ENCODE assay signal across 9 mouse cellular contexts in genomic region chr14:30455801-30456595, GRCm38 (mm10). TPM values are rescaled to one million over a fixed set of nuclear protein-coding genes. Genes with fewer than 3 reads are reported as not detected.
DNase-seq lines count a peak whose midpoint lies in the region; ATAC-seq lines count a peak whose summit lies in the region.
"Had no signal": no experiment of that assay in that cellular context is flagged by ENCODE, and none has a peak within 500 bp of the region (broad histone marks: within the 10 kb centered on the region; RNA-seq: fewer than 3 reads in every experiment).

No protein-coding gene starts in this region.

- DNase-seq in kidney, adult 8-10 months = no peak
- no peak for DNase-seq in thymus, postnatal 4 days
- DNase-seq: right cerebral cortex, postnatal 14 days; thymus, postnatal 14 days had no signal

- H3K4me3 ChIP-seq in kidney, embryonic 14.5 days (ENCODE audit: low read length) = no peak overlapping the region
- H3K4me3 ChIP-seq in embryonic facial prominence, embryonic 12.5 days = no peak overlapping the region
- no peak overlapping the region; the same call in 1 of the 2 replicates for H3K4me3 ChIP-seq in hindbrain, embryonic 16.5 days (ENCODE audit: low read length)
- no peak overlapping the region for H3K4me3 ChIP-seq in neural tube, embryonic 13.5 days

- 22% methylated on average over 13 of the region's 13 CpGs for WGBS in kidney, embryonic 14.5 days
- WGBS in embryonic facial prominence, embryonic 12.5 days = 20% methylated on average over 13 of the region's 13 CpGs
- 18% methylated on average over 13 of the region's 13 CpGs for WGBS in hindbrain, embryonic 16.5 days
- 31% methylated on average over 13 of the region's 13 CpGs for WGBS in neural tube, embryonic 13.5 days

- no peaks in the 10 kb centered on the region for H3K9me3 ChIP-seq in kidney, embryonic 14.5 days (ENCODE audit: control insufficient read depth, low read length)
- no peaks in the 10 kb centered on the region for H3K9me3 ChIP-seq in embryonic facial prominence, embryonic 12.5 days
- no peaks in the 10 kb centered on the region for H3K9me3 ChIP-seq in hindbrain, embryonic 16.5 days (ENCODE audit: control insufficient read depth, low read length)
- no peaks in the 10 kb centered on the region for H3K9me3 ChIP-seq in neural tube, embryonic 13.5 days

- no peak for ATAC-seq in kidney, embryonic 14.5 days (ENCODE audit: low FRiP score, low TSS enrichment)
- ATAC-seq in embryonic facial prominence, embryonic 12.5 days (ENCODE audit: insufficient number of reproducible peaks, insufficient read depth, low FRiP score, low TSS enrichment) = no peak
- no peak for ATAC-seq in hindbrain, embryonic 16.5 days
- no peak for ATAC-seq in neural tube, embryonic 13.5 days (ENCODE audit: low read depth)
- ATAC-seq in erythroblast, adult 5-6 weeks (replicated peaks; ENCODE audit: low FRiP score, poor library complexity, severe bottlenecking) = no peak

- H3K4me1 ChIP-seq in kidney, embryonic 14.5 days (ENCODE audit: control insufficient read depth, insufficient read depth, low read length) = peaks cover 13% of the 10 kb centered on the region
- H3K4me1 ChIP-seq in embryonic facial prominence, embryonic 12.5 days = peaks cover 7% of the 10 kb centered on the region; the same call in 1 of the 2 replicates
- peaks cover 7% of the 10 kb centered on the region for H3K4me1 ChIP-seq in hindbrain, embryonic 16.5 days (ENCODE audit: control insufficient read depth, insufficient read depth, low read depth, low read length)
- peaks cover 5% of the 10 kb centered on the region for H3K4me1 ChIP-seq in neural tube, embryonic 13.5 days (replicated peaks)

- H3K9ac ChIP-seq in kidney, embryonic 14.5 days (ENCODE audit: low read depth, low read length) = no peak overlapping the region; the same call in 1 of the 2 replicates
- H3K9ac ChIP-seq in embryonic facial prominence, embryonic 12.5 days = no peak overlapping the region
- peak overlapping the region; percentile 31 for H3K9ac ChIP-seq in hindbrain, embryonic 16.5 days (ENCODE audit: low read depth, low read length)
- H3K9ac ChIP-seq in neural tube, embryonic 13.5 days = no peak overlapping the region

- H3K4me2 ChIP-seq in kidney, embryonic 14.5 days (replicated peaks; ENCODE audit: low read depth, low read length) = peak overlapping the region; percentile 15; the same call in 1 of the 2 replicates
- H3K4me2 ChIP-seq in embryonic facial prominence, embryonic 12.5 days (replicated peaks) = peak overlapping the region; percentile 21; the same call in 1 of the 2 replicates
- H3K4me2 ChIP-seq in hindbrain, embryonic 16.5 days (ENCODE audit: low read length) = peak overlapping the region; percentile 43
- peak overlapping the region; percentile 30 for H3K4me2 ChIP-seq in neural tube, embryonic 13.5 days

- no peaks in the 10 kb centered on the region for H3K36me3 ChIP-seq in kidney, embryonic 14.5 days (ENCODE audit: control insufficient read depth, insufficient read depth, low read length)
- no peaks in the 10 kb centered on the region for H3K36me3 ChIP-seq in embryonic facial prominence, embryonic 12.5 days
- H3K36me3 ChIP-seq in hindbrain, embryonic 16.5 days (ENCODE audit: control insufficient read depth, insufficient read depth, low read length) = no peaks in the 10 kb centered on the region
- H3K36me3 ChIP-seq in neural tube, embryonic 13.5 days = no peaks in the 10 kb centered on the region

- no peaks in the 10 kb centered on the region for H3K27me3 ChIP-seq in kidney, embryonic 14.5 days (ENCODE audit: control insufficient read depth, insufficient read depth, low read length)
- H3K27me3 ChIP-seq in embryonic facial prominence, embryonic 12.5 days = no peaks in the 10 kb centered on the region; the same call in 1 of the 2 replicates
- H3K27me3 ChIP-seq in hindbrain, embryonic 16.5 days (replicated peaks; ENCODE audit: control insufficient read depth, insufficient read depth, low read length) = peaks cover 3% of the 10 kb centered on the region
- H3K27me3 ChIP-seq in neural tube, embryonic 13.5 days = peaks cover 15% of the 10 kb centered on the region

- no peak overlapping the region for H3K27ac ChIP-seq in kidney, embryonic 14.5 days (ENCODE audit: low read depth, low read length)
- H3K27ac ChIP-seq in embryonic facial prominence, embryonic 12.5 days = no peak overlapping the region
- 0 out of 2 replicates have a peak overlapping the region, but pooled peaks have one; percentile 17 for H3K27ac ChIP-seq in hindbrain, embryonic 16.5 days (ENCODE audit: low read depth, low read length)
- no peak overlapping the region for H3K27ac ChIP-seq in neural tube, embryonic 13.5 days (replicated peaks)

RNA-seq across cellular contexts. Expression of gene Dcp1a, which starts 23.3 kb away (rescaled TPM):
- polyA plus RNA-seq in kidney, embryonic 14.5 days (2014; fragmentation: Nextera tagmentation; extraction: Ambion mirVana) = 19.0 and 31.1 TPM in 2 replicates
- 34.5 and 35.2 TPM in 2 replicates for polyA plus RNA-seq in embryonic facial prominence, embryonic 12.5 days (2016; fragmentation: Nextera tagmentation; extraction: Ambion mirVana)
- polyA plus RNA-seq in hindbrain, embryonic 16.5 days (2015; fragmentation: Nextera tagmentation; extraction: Ambion mirVana) = 14.2 and 16.8 TPM in 2 replicates
- polyA plus RNA-seq in neural tube, embryonic 13.5 days (2015; fragmentation: Nextera tagmentation; extraction: Ambion mirVana) = 19.0 and 20.0 TPM in 2 replicates
- total RNA-seq in erythroblast, adult 5-6 weeks (2015; ENCODE audit: low replicate concordance) = 13.4 and 16.9 TPM in 2 replicates
- total RNA-seq in erythroblast, adult 5-6 weeks (2017; ENCODE audit: low replicate concordance) = 10.4 and 13.4 TPM in 2 replicates

RNA-seq across cellular contexts. Expression of gene Cacna1d, which starts 35.3 kb away (rescaled TPM):
- 3.1 and 5.1 TPM in 2 replicates for polyA plus RNA-seq in kidney, embryonic 14.5 days (2014; fragmentation: Nextera tagmentation; extraction: Ambion mirVana)
- polyA plus RNA-seq in embryonic facial prominence, embryonic 12.5 days (2016; fragmentation: Nextera tagmentation; extraction: Ambion mirVana) = 3.0 and 4.3 TPM in 2 replicates
- 9.5 TPM in 2 replicates for polyA plus RNA-seq in hindbrain, embryonic 16.5 days (2015; fragmentation: Nextera tagmentation; extraction: Ambion mirVana)
- 7.0 and 7.4 TPM in 2 replicates for polyA plus RNA-seq in neural tube, embryonic 13.5 days (2015; fragmentation: Nextera tagmentation; extraction: Ambion mirVana)
- not detected in 2 replicates for total RNA-seq in erythroblast, adult 5-6 weeks (2015; ENCODE audit: low replicate concordance)
- total RNA-seq in erythroblast, adult 5-6 weeks (2017; ENCODE audit: low replicate concordance) = 0.17 TPM in 1 of 2 replicates, not detected in the other
